Mouse (Mus musculus) frontal cortex, postnatal 25 days (tissue): ENCODE results near the gene Gng5.

Source experiments
- DNase-seq, 2 experiments: peaks; one replicate each; pipeline ENCODE4 v3.0.0; 2022; ENCODE audit warnings: low spot score in 2 of 2

The Gng5 gene

GRCm38 (mm10) chr3:146540521-146541273 is 41.1 kb downstream of the Gng5 start:
- no peak for DNase-seq

- DNase-seq: no peak
These were observed 44.0 kb downstream of the Gng5 start for GRCm38 (mm10) chr3:146543632-146544031.

- no peak for DNase-seq
These were observed 55.2 kb downstream of the Gng5 start for GRCm38 (mm10) chr3:146554816-146555215.
